Mouse (Mus musculus): ENCODE measurements around the gene Ndufv1. TPM values are rescaled to one million over a fixed set of nuclear protein-coding genes. Genes with fewer than 3 reads are reported as not detected.

The Ndufv1 gene
- polyA plus RNA-seq, 1 experiment from 2014 or later, result 213 TPM

DNA sequence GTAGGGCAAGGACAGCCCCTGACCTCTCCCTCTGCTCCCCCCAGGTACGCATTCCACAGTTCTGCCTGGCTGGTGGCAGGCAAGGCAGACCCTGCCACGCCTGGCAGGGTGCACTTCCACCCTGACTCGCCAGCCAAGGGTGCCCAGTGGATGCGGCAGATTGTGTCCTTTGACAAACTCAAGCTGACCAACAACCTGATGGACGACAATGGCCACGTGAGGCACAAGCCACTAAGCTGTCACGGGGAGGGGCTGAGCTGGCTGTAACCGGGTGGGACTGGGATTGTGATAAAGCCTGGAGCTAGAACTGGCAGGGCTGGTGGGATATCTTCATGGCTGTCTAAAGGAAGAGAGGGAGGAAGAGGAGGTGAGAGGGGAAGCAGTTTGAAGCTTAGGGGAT is 15.4 kb downstream of the Ndufv1 start:
- WGBS, result 34% methylated on average over 8 of the region's 8 CpGs
- H3K9ac ChIP-seq (ENCODE audit: low read length), result no peak overlapping the region
- no peak overlapping the region for H3K4me3 ChIP-seq (ENCODE audit: low read depth, low read length)

DNA sequence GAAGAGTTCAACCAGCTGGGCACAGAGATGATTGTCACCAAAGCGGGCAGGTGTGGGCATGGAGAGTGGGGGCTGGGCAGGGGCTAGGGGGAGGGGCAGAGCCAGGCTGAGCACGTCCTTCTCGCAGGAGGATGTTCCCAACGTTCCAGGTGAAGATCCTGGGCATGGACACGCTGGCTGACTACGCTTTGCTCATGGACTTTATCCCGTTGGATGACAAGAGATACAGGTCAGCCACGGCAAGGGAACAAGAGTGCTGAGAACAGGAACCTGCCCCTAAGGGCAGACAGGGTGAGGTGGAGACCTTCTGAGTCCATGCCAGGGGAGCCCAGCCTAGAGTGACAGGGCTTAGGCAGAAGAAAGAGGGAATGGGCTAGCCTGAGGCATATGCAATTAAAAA is 15.9 kb downstream of the Ndufv1 start:
- Histone ChIP-seq H3K4me2 (replicated peaks; ENCODE audit: low read depth) (no peak overlapping the region), H3K9me3 (ENCODE audit: control insufficient read depth, low read length) (no peaks in the 10 kb centered on the region), H3K36me3 (ENCODE audit: control insufficient read depth, insufficient read depth, low read length) (no peaks in the 10 kb centered on the region), H3K27ac (replicated peaks) (no peak overlapping the region), H3K4me1 (replicated peaks; ENCODE audit: control insufficient read depth, insufficient read depth) (peaks cover 3% of the 10 kb centered on the region; the same call in 1 of the 2 replicates), H3K27me3 (ENCODE audit: control insufficient read depth, insufficient read depth, low read length) (no peaks in the 10 kb centered on the region), H3K9ac (ENCODE audit: low read length) (no peak overlapping the region), H3K4me3 (ENCODE audit: low read depth, low read length) (no peak overlapping the region)
- WGBS, result 77% methylated on average over 8 of the region's 8 CpGs
- ATAC-seq (ENCODE audit: low FRiP score, low TSS enrichment) (no peak), DNase-seq (ENCODE audit: low spot score) (no peak)
- TF ChIP-seq EP300 (optimal IDR thresholded peaks at IDR 0.05) (no peak), CTCF (IDR thresholded peaks at IDR 0.05; ENCODE audit: low read depth) (no peak)

More for the DNA sequence above, 15.4 kb downstream of the Ndufv1 start:
- Histone ChIP-seq H3K9me3 (ENCODE audit: control insufficient read depth, low read length) (no peaks in the 10 kb centered on the region), H3K36me3 (ENCODE audit: control insufficient read depth, insufficient read depth, low read length) (no peaks in the 10 kb centered on the region), H3K4me2 (replicated peaks; ENCODE audit: low read depth) (no peak overlapping the region), H3K27me3 (ENCODE audit: control insufficient read depth, insufficient read depth, low read length) (no peaks in the 10 kb centered on the region), H3K27ac (replicated peaks) (no peak overlapping the region), H3K4me1 (replicated peaks; ENCODE audit: control insufficient read depth, insufficient read depth) (peaks cover 3% of the 10 kb centered on the region; the same call in 1 of the 2 replicates)
- DNase-seq (ENCODE audit: low spot score) (peak; percentile 68), ATAC-seq (ENCODE audit: low FRiP score, low TSS enrichment) (no peak; the same call in 1 of the 2 replicates)
- TF ChIP-seq CTCF (IDR thresholded peaks at IDR 0.05; ENCODE audit: low read depth) (no peak), EP300 (optimal IDR thresholded peaks at IDR 0.05) (no peak)

DNA sequence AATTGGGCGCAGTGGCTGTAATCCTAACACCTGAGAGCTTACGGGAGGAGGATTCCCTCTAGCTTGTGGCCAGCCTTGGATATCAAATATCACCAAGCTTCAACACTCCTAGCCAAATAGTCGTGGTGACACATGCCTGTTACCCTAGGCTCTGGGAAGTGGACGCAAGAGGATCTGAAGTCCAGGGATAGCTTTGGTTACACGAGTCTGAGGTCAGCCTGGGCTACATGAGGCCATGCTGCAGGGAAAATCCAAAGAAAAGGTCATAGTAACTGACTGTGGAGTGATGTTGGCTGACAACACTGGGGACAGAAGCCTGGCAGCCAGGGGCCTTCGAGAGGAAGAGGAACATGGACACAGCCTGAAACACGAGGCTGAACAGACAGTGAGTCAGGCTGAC is 16.5 kb downstream of the Ndufv1 start:
- H3K4me2 ChIP-seq (replicated peaks; ENCODE audit: low read depth), result no peak overlapping the region
- H3K9ac ChIP-seq (ENCODE audit: low read length), result no peak overlapping the region
- no peaks in the 10 kb centered on the region for H3K9me3 ChIP-seq (ENCODE audit: control insufficient read depth, low read length)
- no peaks in the 10 kb centered on the region for H3K27me3 ChIP-seq (ENCODE audit: control insufficient read depth, insufficient read depth, low read length)
- WGBS, result 65% methylated on average over 7 of the region's 7 CpGs
- H3K4me3 ChIP-seq (ENCODE audit: low read depth, low read length), result no peak overlapping the region
- TF ChIP-seq CTCF (IDR thresholded peaks at IDR 0.05; ENCODE audit: low read depth), result no peak
- no peak for TF ChIP-seq EP300 (optimal IDR thresholded peaks at IDR 0.05)
- ATAC-seq (ENCODE audit: low FRiP score, low TSS enrichment), result no peak
- DNase-seq (ENCODE audit: low spot score), result no peak
- H3K4me1 ChIP-seq (replicated peaks; ENCODE audit: control insufficient read depth, insufficient read depth), result peaks cover 1% of the 10 kb centered on the region; the same call in 1 of the 2 replicates
- no peaks in the 10 kb centered on the region for H3K36me3 ChIP-seq (ENCODE audit: control insufficient read depth, insufficient read depth, low read length)
- no peak overlapping the region for H3K27ac ChIP-seq (replicated peaks)

DNA sequence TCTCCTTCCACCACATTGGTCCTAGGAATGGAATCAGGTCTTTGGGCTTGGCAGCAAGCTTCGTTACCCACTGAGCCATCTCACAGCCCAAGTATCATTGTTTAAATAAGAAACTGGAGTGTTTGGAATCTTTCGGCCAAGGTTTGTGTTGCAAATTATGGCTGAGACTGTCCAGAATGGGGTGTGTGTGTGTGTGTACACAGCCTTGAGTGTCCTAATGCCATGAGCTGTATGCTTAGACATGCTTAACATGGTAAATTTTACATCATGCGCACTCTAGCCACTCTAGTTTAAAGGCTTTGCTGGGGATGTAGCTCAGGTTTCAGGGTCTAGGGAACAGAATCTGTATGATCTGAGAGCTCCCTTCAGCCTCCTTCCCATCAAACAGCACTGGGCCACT is 17.1 kb downstream of the Ndufv1 start:
- no peak for TF ChIP-seq EP300 (optimal IDR thresholded peaks at IDR 0.05)
- TF ChIP-seq CTCF (IDR thresholded peaks at IDR 0.05; ENCODE audit: low read depth), result no peak
- no peak for DNase-seq (ENCODE audit: low spot score)
- no peak overlapping the region for H3K9ac ChIP-seq (ENCODE audit: low read length)
- no peak overlapping the region for H3K4me3 ChIP-seq (ENCODE audit: low read depth, low read length)
- WGBS, result 69% methylated on average over 3 of the region's 3 CpGs
- H3K9me3 ChIP-seq (ENCODE audit: control insufficient read depth, low read length), result no peaks in the 10 kb centered on the region
- no peak for ATAC-seq (ENCODE audit: low FRiP score, low TSS enrichment)
- no peak overlapping the region for H3K4me2 ChIP-seq (replicated peaks; ENCODE audit: low read depth)
- no peak overlapping the region for H3K27ac ChIP-seq (replicated peaks)
- H3K27me3 ChIP-seq (ENCODE audit: control insufficient read depth, insufficient read depth, low read length), result no peaks in the 10 kb centered on the region
- no peaks in the 10 kb centered on the region; the same call in 1 of the 2 replicates for H3K4me1 ChIP-seq (replicated peaks; ENCODE audit: control insufficient read depth, insufficient read depth)
- no peaks in the 10 kb centered on the region for H3K36me3 ChIP-seq (ENCODE audit: control insufficient read depth, insufficient read depth, low read length)

DNA sequence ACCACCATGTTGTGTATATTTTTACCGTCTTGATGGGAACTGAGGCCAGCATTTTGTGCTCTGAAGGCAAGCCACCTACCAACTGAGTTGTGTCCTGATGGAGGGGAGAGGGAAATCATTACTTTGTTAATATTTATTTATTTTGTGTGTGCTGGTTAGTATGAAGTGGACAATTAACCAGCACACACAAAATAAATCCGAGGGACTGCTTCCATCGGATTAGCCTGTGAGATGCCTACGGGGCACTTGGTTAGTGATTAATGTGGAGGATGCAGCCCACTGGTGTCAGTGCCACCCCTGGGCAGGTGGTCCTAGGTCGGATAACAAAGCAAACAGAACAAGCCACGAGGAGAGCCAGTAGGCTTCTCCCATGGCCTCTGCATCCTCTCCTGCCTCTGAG is 17.7 kb downstream of the Ndufv1 start:
- no peak overlapping the region for H3K27ac ChIP-seq (replicated peaks)
- no peak for ATAC-seq (ENCODE audit: low FRiP score, low TSS enrichment)
- TF ChIP-seq EP300 (optimal IDR thresholded peaks at IDR 0.05) (no peak), CTCF (IDR thresholded peaks at IDR 0.05; ENCODE audit: low read depth) (no peak)
- no peaks in the 10 kb centered on the region for H3K9me3 ChIP-seq (ENCODE audit: control insufficient read depth, low read length)
- H3K27me3 ChIP-seq (ENCODE audit: control insufficient read depth, insufficient read depth, low read length), result no peaks in the 10 kb centered on the region
- H3K9ac ChIP-seq (ENCODE audit: low read length), result no peak overlapping the region
- 62% methylated on average over 6 of the region's 6 CpGs for WGBS
- no peak overlapping the region for H3K4me3 ChIP-seq (ENCODE audit: low read depth, low read length)
- H3K4me2 ChIP-seq (replicated peaks; ENCODE audit: low read depth), result no peak overlapping the region
- no peaks in the 10 kb centered on the region for H3K36me3 ChIP-seq (ENCODE audit: control insufficient read depth, insufficient read depth, low read length)
- no peak for DNase-seq (ENCODE audit: low spot score)
- H3K4me1 ChIP-seq (replicated peaks; ENCODE audit: control insufficient read depth, insufficient read depth), result no peaks in the 10 kb centered on the region; the same call in 1 of the 2 replicates

DNA sequence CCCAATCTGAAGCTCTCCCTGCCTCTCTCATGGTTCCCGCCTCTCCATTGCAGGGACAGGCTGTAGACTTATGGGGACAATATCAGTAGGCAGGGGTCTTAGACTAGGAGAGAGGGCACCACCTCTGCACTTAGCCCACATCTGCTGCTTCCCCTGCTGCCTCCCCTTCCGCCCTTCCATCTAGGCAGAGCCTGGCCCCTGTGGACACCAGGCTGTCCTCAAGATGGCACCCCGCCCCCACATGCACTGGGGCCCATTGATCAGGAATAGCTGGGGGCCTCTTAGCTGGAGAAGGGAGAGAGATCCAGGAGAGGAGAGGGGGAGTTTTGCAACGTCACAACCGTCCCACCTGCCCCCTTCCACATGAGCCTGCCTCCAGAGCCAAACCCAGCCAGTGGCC is 20.2 kb downstream of the Ndufv1 start, which contains the start of gene Tbx10:
Tbx10 (plus strand) TSS at position 337 of the 400 bp plus-strand sequence.
- H3K4me2 ChIP-seq (replicated peaks; ENCODE audit: low read depth), result no peak within 1 kb of the TSS
- no peak within 1 kb of the TSS for H3K4me3 ChIP-seq (ENCODE audit: low read depth, low read length)
- H3K9ac ChIP-seq (ENCODE audit: low read length), result no peak within 1 kb of the TSS
- no peak for TF ChIP-seq EP300 (optimal IDR thresholded peaks at IDR 0.05)
- TF ChIP-seq CTCF (IDR thresholded peaks at IDR 0.05; ENCODE audit: low read depth), result no peak
- no peak for DNase-seq (ENCODE audit: low spot score)
- H3K9me3 ChIP-seq (ENCODE audit: control insufficient read depth, low read length), result no peaks in the 10 kb centered on the region
- H3K4me1 ChIP-seq (replicated peaks; ENCODE audit: control insufficient read depth, insufficient read depth), result no peaks in the 10 kb centered on the region
- H3K27me3 ChIP-seq (ENCODE audit: control insufficient read depth, insufficient read depth, low read length), result no peaks in the 10 kb centered on the region
- 51% methylated on average over 5 of the region's 5 CpGs for WGBS
- ATAC-seq (ENCODE audit: low FRiP score, low TSS enrichment), result no peak
- H3K36me3 ChIP-seq (ENCODE audit: control insufficient read depth, insufficient read depth, low read length), result no peaks in the 10 kb centered on the region
- H3K27ac ChIP-seq (replicated peaks), result no peak within 1 kb of the TSS
